Mouse (Mus musculus) kidney, postnatal 0 days (tissue): Measurements from ENCODE around the gene Hnrnph3. TPM values are rescaled to one million over a fixed set of nuclear protein-coding genes. Genes with fewer than 3 reads are reported as not detected.
A peak's percentile ranks its signal among the peaks of the same experiment; 100 is the strongest.

Source experiments
- ATAC-seq: fragments of 200-750 bp; cut with Nextera tagmentation; replicated peaks from 2 replicates; pipeline ENCODE4 v1.8.0; 2017; ENCODE audit warnings: low read depth, moderate number of reproducible peaks, moderate TSS enrichment, moderate library complexity; ENCODE audit not compliant: low FRiP score
- DNase-seq: peaks from one replicate; pipeline ENCODE4 v3.0.0-alpha.2; 2016; ENCODE audit warnings: low spot score
- H3K27ac ChIP-seq: fragments of 300-500 bp; sonication (generic); 2 replicates; pipeline ENCODE4 v1.5.1; 2014; ENCODE audit warnings: mild to moderate bottlenecking
- H3K27me3 ChIP-seq: fragments of 300-500 bp; sonication (generic); 2 replicates; pipeline ENCODE4 v1.6.1; 2014; ENCODE audit warnings: low read length, mixed read lengths; ENCODE audit not compliant: insufficient read depth
- H3K36me3 ChIP-seq: fragments of 300-500 bp; sonication (generic); 2 replicates; pipeline ENCODE4 v1.6.1; 2014; ENCODE audit warnings: low read length, mixed read lengths; ENCODE audit not compliant: insufficient read depth
- H3K4me1 ChIP-seq: fragments of 300-500 bp; sonication (generic); replicated peaks from 2 replicates; pipeline ENCODE4 v1.6.1; 2014; ENCODE audit warnings: antibody characterized with exemption, low read length, mixed read lengths; ENCODE audit not compliant: insufficient read depth
- H3K4me2 ChIP-seq: fragments of 300-500 bp; sonication (generic); 2 replicates; pipeline ENCODE4 v1.6.1; 2014; ENCODE audit warnings: mild to moderate bottlenecking, low read length, moderate library complexity, mixed read lengths
- H3K4me3 ChIP-seq: fragments of 300-500 bp; sonication (generic); replicated peaks from 2 replicates; pipeline ENCODE4 v1.5.1; 2014; ENCODE audit warnings: low read depth, low read length
- H3K9ac ChIP-seq: fragments of 300-500 bp; sonication (generic); 2 replicates; pipeline ENCODE4 v1.6.1; 2014; ENCODE audit warnings: low read depth, low read length
- H3K9me3 ChIP-seq: fragments of 300-500 bp; sonication (generic); replicated peaks from 2 replicates; pipeline ENCODE4 v1.6.1; 2016; ENCODE audit warnings: low read length, inconsistent platforms, mixed read lengths
- CTCF ChIP-seq: IDR thresholded peaks from 2 replicates; pipeline ENCODE4 v1.5.1; 2016; ENCODE audit warnings: antibody characterized with exemption, low read depth, mild to moderate bottlenecking, moderate library complexity
- WGBS: fragments of 180-500 bp; shearing (Covaris S2); extraction: QIAGEN DNeasy Blood & Tissue Kit; methylation state at CpG from one replicate; pipeline ENCODE4 v1.1.7; 2014; 5-methylcytosine and 5-hydroxymethylcytosine counted together
- polyA plus RNA-seq: library from polyadenylated mRNA; unstranded; fragments of >200 nt; fragmentation: Nextera tagmentation; extraction: Ambion mirVana; gene quantifications from 2 replicates; pipeline ENCODE4 v1.2.1, GENCODE M21; 2015

The Hnrnph3 gene
- polyA plus RNA-seq, 1 experiment from 2014 or later: 56.7 TPM

- DNase-seq: no peak
- no peak overlapping the region for H3K4me3 ChIP-seq
- H3K4me1 ChIP-seq: no peaks in the 10 kb centered on the region
- H3K36me3 ChIP-seq: no peaks in the 10 kb centered on the region
- WGBS: 68% methylated on average over 6 of the region's 6 CpGs
- no peak overlapping the region for H3K9ac ChIP-seq
- no peaks in the 10 kb centered on the region for H3K27me3 ChIP-seq
- no peak for ATAC-seq
- H3K9me3 ChIP-seq: no peaks in the 10 kb centered on the region
- TF ChIP-seq CTCF: no peak
- no peak overlapping the region for H3K4me2 ChIP-seq
- no peak overlapping the region for H3K27ac ChIP-seq
Measured at GRCm38 (mm10) chr10:63053007-63053406, 29.0 kb upstream of the Hnrnph3 start.

GRCm38 (mm10) chr10:63052011-63052410 is 28.0 kb upstream of the Hnrnph3 start:
- no peaks in the 10 kb centered on the region for H3K27me3 ChIP-seq
- no peak for TF ChIP-seq CTCF

GRCm38 (mm10) chr10:63051267-63051666 is 27.2 kb upstream of the Hnrnph3 start:
- H3K9ac ChIP-seq: no peak overlapping the region
- H3K9me3 ChIP-seq: no peaks in the 10 kb centered on the region
- H3K4me1 ChIP-seq: no peaks in the 10 kb centered on the region
- ATAC-seq (no peak), DNase-seq (no peak)
- no peaks in the 10 kb centered on the region for H3K27me3 ChIP-seq
- 73% methylated on average over 7 of the region's 7 CpGs for WGBS
- no peak overlapping the region for H3K4me2 ChIP-seq
- no peaks in the 10 kb centered on the region for H3K36me3 ChIP-seq
- no peak for TF ChIP-seq CTCF
- H3K4me3 ChIP-seq: no peak overlapping the region
- H3K27ac ChIP-seq: no peak overlapping the region

More at GRCm38 (mm10) chr10:63052011-63052410, 28.0 kb upstream of the Hnrnph3 start:
- no peak for DNase-seq
- Histone ChIP-seq H3K9me3 (no peaks in the 10 kb centered on the region), H3K9ac (no peak overlapping the region), H3K27ac (no peak overlapping the region), H3K4me1 (no peaks in the 10 kb centered on the region), H3K4me2 (no peak overlapping the region), H3K4me3 (no peak overlapping the region), H3K36me3 (no peaks in the 10 kb centered on the region)
- no peak for ATAC-seq
- WGBS: 80% methylated on average over 6 of the region's 6 CpGs

GRCm38 (mm10) chr10:63049106-63049505 is 25.1 kb upstream of the Hnrnph3 start:
- Histone ChIP-seq H3K9ac (no peak overlapping the region), H3K4me3 (no peak overlapping the region), H3K27me3 (no peaks in the 10 kb centered on the region), H3K4me2 (no peak overlapping the region), H3K9me3 (no peaks in the 10 kb centered on the region), H3K4me1 (no peaks in the 10 kb centered on the region), H3K36me3 (no peaks in the 10 kb centered on the region), H3K27ac (no peak overlapping the region)
- ATAC-seq (no peak), DNase-seq (no peak)
- 69% methylated on average over 1 of the region's 2 CpGs for WGBS
- no peak for TF ChIP-seq CTCF

- no peak overlapping the region for H3K4me3 ChIP-seq
- DNase-seq (no peak), ATAC-seq (no peak)
- 88% methylated on average over 8 of the region's 8 CpGs for WGBS
- no peaks in the 10 kb centered on the region for H3K9me3 ChIP-seq
- H3K9ac ChIP-seq: no peak overlapping the region
- no peaks in the 10 kb centered on the region for H3K36me3 ChIP-seq
- no peaks in the 10 kb centered on the region for H3K4me1 ChIP-seq
- H3K27ac ChIP-seq: no peak overlapping the region
- no peak overlapping the region for H3K4me2 ChIP-seq
- no peak for TF ChIP-seq CTCF
- no peaks in the 10 kb centered on the region for H3K27me3 ChIP-seq
Measured at GRCm38 (mm10) chr10:63047751-63048150, 23.7 kb upstream of the Hnrnph3 start.

- no peaks in the 10 kb centered on the region for H3K27me3 ChIP-seq
- H3K9me3 ChIP-seq: no peaks in the 10 kb centered on the region
- ATAC-seq (no peak), DNase-seq (no peak)
- WGBS: 66% methylated on average over 3 of the region's 3 CpGs
- H3K9ac ChIP-seq: no peak overlapping the region
- H3K4me2 ChIP-seq: no peak overlapping the region
- H3K4me1 ChIP-seq: no peaks in the 10 kb centered on the region
- peak; percentile 61 for TF ChIP-seq CTCF
- no peak overlapping the region for H3K27ac ChIP-seq
- no peaks in the 10 kb centered on the region for H3K36me3 ChIP-seq
- no peak overlapping the region for H3K4me3 ChIP-seq
Measured at GRCm38 (mm10) chr10:63043154-63043553, 19.1 kb upstream of the Hnrnph3 start.

GRCm38 (mm10) chr10:63039867-63040628 is 16.0 kb upstream of the Hnrnph3 start:
- TF ChIP-seq CTCF: no peak
- DNase-seq (no peak), ATAC-seq (no peak)
- Histone ChIP-seq H3K27me3 (no peaks in the 10 kb centered on the region), H3K4me2 (no peak overlapping the region), H3K4me1 (no peaks in the 10 kb centered on the region), H3K4me3 (no peak overlapping the region), H3K27ac (no peak overlapping the region), H3K36me3 (no peaks in the 10 kb centered on the region), H3K9me3 (no peaks in the 10 kb centered on the region), H3K9ac (no peak overlapping the region)
- WGBS: 74% methylated on average over 5 of the region's 5 CpGs
